Mouse (Mus musculus) MEL (cell line): ENCODE results near the gene Scn8a.

Experiments used
- CTCF ChIP-seq, 3 experiments: IDR thresholded peaks in 2 of 3; conservative IDR thresholded peaks in 1 of 3; 2 replicates each; pipeline ENCODE4 v1.5.1; 2011 to 2012; ENCODE audit warnings: low read length in 3 of 3, low read depth in 2 of 3, mild to moderate bottlenecking in 2 of 3, improper control_type of control experiment in 1 of 3, inconsistent platforms in 1 of 3, mixed read lengths in 1 of 3, moderate library complexity in 1 of 3; ENCODE audit not compliant: control insufficient read depth in 1 of 3, insufficient read depth in 1 of 3, poor library complexity in 1 of 3, severe bottlenecking in 1 of 3
- ETS1 ChIP-seq: IDR thresholded peaks from 2 replicates; pipeline ENCODE4 v1.6.1; 2012; ENCODE audit warnings: low read depth, mild to moderate bottlenecking, inconsistent platforms, low read length, improper control_type of control experiment, moderate library complexity
- HCFC1 ChIP-seq: IDR thresholded peaks from 2 replicates; pipeline ENCODE4 v1.6.1; 2012; ENCODE audit warnings: low read depth, mild to moderate bottlenecking, inconsistent platforms, low read length, improper control_type of control experiment, moderate library complexity
- MAFK ChIP-seq: IDR thresholded peaks from 2 replicates; pipeline ENCODE4 v1.6.1; 2011; ENCODE audit warnings: low read depth, mild to moderate bottlenecking, low read length, improper control_type of control experiment, borderline replicate concordance
- MXI1 ChIP-seq: IDR thresholded peaks from 2 replicates; pipeline ENCODE4 v1.6.1; 2011; ENCODE audit warnings: mild to moderate bottlenecking, low read depth, low read length, improper control_type of control experiment
- POLR2A ChIP-seq, 2 experiments: IDR thresholded peaks; 2 replicates each; pipeline ENCODE4 v1.6.1; 2011 to 2012; ENCODE audit warnings: low read length in 2 of 2, mild to moderate bottlenecking in 2 of 2, control low read depth in 1 of 2, improper control_type of control experiment in 1 of 2, low read depth in 1 of 2, moderate library complexity in 1 of 2; ENCODE audit not compliant: control insufficient read depth in 1 of 2, insufficient read depth in 1 of 2, poor library complexity in 1 of 2
- TCF12 ChIP-seq: IDR thresholded peaks from 2 replicates; pipeline ENCODE4 v1.6.1; 2014; ENCODE audit warnings: low read depth, mild to moderate bottlenecking, inconsistent platforms, low read length, improper control_type of control experiment, moderate library complexity
- ZKSCAN1 ChIP-seq: IDR thresholded peaks from 2 replicates; pipeline ENCODE4 v1.6.1; 2012; ENCODE audit warnings: low read depth, mild to moderate bottlenecking, inconsistent platforms, low read length, improper control_type of control experiment, moderate library complexity

DNA sequence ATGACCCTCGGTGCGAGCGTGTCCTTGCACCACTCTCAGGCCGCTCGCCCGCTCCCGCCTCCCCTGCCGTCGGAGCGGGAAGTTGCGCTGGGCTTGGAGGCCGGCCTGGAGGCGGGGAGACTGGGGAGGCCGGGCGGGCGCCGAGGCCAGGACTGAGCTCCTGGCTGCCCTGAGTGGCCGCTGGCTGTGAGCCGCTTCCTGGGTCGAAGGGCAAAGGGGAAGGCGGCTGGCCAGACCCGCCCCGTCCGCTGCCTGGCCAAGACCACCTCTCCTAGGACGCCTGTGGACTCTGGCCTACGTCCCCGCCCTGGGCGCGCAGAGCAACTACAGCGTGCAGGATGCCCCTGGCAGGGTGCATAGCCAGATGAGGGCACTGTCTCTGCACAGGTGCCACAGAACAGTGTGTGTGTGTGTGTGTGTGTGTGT, 209.1 kb downstream of the Scn8a start:
- TF ChIP-seq HCFC1, result no peak
- TF ChIP-seq POLR2A (IDR thresholded peaks at IDR 0.05; ENCODE audit: control insufficient read depth in 1 of 2, insufficient read depth in 1 of 2, low read depth in 1 of 2, low read length in 2 of 2, poor library complexity in 1 of 2), result no peak
- TF ChIP-seq CTCF (IDR thresholded peaks at IDR 0.05 in 2 of 3, conservative IDR thresholded peaks at IDR 0.05 in 1 of 3; ENCODE audit: control insufficient read depth in 1 of 3, insufficient read depth in 1 of 3, low read depth in 2 of 3, low read length in 3 of 3, poor library complexity in 1 of 3, severe bottlenecking in 1 of 3), result no peak
- TF ChIP-seq ETS1, result no peak
- TF ChIP-seq ZKSCAN1, result no peak
- no peak for TF ChIP-seq TCF12
- TF ChIP-seq MAFK, result no peak
- TF ChIP-seq MXI1, result no peak
